Mouse (Mus musculus) adrenal gland, postnatal 10 days (tissue): ENCODE results near the gene Klc4. TPM values are rescaled to one million over a fixed set of nuclear protein-coding genes. Genes with fewer than 3 reads are reported as not detected.
A peak's percentile ranks its signal among the peaks of the same experiment; 100 is the strongest.

Experiments
- DNase-seq: peaks from one replicate; pipeline ENCODE4 v3.0.0; 2021; ENCODE audit warnings: mixed read lengths
- long read RNA-seq, 2 experiments: library from polyadenylated mRNA; stranded (forward); transcript quantifications; one replicate each; pipeline ENCODE4 v2.0.0; 2021
- total RNA-seq, 2 experiments: library from RNA; stranded (reverse); gene quantifications; 2 replicates each; pipeline ENCODE4 v1.2.3; 2021

The Klc4 gene
- total RNA-seq: 10 to 100 TPM; 31.9 to 34.9 TPM
- long read RNA-seq, experiment 1, transcript Klc4-202 (16 exons, 2,313 nt): minor isoform, 10 of 84 reads
- long read RNA-seq, experiment 1, transcript Klc4-201 (16 exons, 2,322 nt): major isoform, 16 of 84 reads
- long read RNA-seq, experiment 1, partial matches to known transcripts: 24 of 84 reads
- long read RNA-seq, experiment 1, other reads (novel, unspliced or antisense): 34 of 84 reads
- long read RNA-seq, experiment 2, transcript Klc4-202 (16 exons, 2,313 nt): major isoform, 5 of 41 reads
- long read RNA-seq, experiment 2, partial matches to known transcripts: 17 of 41 reads
- long read RNA-seq, experiment 2, other reads (novel, unspliced or antisense): 15 of 41 reads

- DNase-seq: peak; percentile 99
Observed at GRCm38 (mm10) chr17:46645561-46646321, at the start of gene Klc4, which contains the start of gene Mrpl2. Gene Klc4 (minus strand): TSS chr17:46646022. Gene Mrpl2 (plus strand): TSS chr17:46646229.

DNA sequence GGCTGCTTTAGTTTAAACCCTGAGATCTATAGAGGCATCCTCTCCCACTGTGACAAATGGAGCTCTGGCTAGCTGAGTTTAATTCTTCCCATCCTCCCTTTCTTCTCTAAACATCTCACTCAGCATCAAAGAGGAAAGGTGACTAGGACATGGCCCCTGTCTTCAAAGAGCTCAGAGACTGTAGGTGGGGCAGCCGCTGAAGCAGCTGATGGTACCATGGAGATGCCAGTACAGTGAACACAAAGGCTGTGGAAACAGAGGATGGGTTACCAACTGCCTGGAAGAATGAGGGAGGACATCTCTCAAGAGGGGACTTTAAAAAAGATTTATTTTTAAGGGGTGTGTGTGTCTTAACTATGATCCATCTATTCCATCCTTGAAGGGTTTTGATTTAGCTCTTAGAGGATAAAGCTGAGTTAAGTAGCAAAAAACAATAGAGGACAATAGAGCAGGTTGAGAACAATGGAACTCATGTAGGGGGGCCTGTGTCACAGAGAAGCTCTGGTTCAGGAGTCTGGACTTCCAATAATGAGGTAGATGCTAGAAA lies 48.8 kb upstream of the Klc4 start:
- DNase-seq: no peak

DNA sequence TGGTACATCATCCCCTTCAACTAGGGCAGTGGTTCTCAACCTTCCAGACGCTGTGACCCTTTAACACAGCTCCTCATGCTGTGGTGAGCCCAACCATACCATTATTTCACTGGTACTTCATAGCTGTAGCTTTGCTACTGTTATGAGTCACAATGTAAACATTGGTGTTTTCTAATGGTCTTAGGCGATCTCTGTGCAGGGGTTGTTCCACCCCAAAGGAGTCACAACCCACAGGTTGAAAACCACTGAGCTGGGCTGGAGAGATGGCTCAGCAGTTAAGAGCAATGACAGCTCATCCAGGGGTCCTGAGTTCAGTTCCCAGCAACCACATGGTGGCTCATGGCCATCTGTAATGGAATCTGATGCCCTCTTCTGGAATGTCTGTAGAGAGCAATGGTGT lies 45.6 kb upstream of the Klc4 start:
- DNase-seq: no peak

GRCm38 (mm10) chr17:46690665-46691064 lies 44.8 kb upstream of the Klc4 start:
- no peak for DNase-seq

DNA sequence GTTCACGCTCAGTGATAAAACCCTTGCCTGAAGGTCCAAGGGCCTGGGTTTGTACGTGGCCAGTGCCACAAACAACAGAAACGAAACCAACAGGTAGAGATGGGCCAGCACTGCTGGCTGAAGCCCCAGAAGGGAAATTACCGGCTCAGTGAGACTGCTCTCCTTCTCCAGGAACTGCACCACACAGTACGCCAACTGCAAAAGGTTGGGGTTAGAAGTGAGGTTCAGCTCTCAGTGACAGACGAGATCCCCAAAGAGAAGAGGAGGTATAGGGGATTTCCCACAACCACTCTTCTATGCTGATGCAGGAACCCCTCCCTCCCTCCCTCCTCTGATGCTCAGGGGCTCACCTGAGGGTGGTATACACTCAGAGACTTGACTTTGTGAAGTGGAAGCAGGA lies 40.1 kb upstream of the Klc4 start:
- DNase-seq: no peak

GRCm38 (mm10) chr17:46682654-46683389 lies 37.0 kb upstream of the Klc4 start:
- no peak for DNase-seq

- DNase-seq: no peak
Observed at GRCm38 (mm10) chr17:46681466-46682118, 35.8 kb upstream of the Klc4 start.

- peak; percentile 98 for DNase-seq
Observed at GRCm38 (mm10) chr17:46680760-46681373, 35.0 kb upstream of the Klc4 start, which contains the start of gene Klhdc3. Gene Klhdc3 (minus strand): TSS chr17:46680914.

DNA sequence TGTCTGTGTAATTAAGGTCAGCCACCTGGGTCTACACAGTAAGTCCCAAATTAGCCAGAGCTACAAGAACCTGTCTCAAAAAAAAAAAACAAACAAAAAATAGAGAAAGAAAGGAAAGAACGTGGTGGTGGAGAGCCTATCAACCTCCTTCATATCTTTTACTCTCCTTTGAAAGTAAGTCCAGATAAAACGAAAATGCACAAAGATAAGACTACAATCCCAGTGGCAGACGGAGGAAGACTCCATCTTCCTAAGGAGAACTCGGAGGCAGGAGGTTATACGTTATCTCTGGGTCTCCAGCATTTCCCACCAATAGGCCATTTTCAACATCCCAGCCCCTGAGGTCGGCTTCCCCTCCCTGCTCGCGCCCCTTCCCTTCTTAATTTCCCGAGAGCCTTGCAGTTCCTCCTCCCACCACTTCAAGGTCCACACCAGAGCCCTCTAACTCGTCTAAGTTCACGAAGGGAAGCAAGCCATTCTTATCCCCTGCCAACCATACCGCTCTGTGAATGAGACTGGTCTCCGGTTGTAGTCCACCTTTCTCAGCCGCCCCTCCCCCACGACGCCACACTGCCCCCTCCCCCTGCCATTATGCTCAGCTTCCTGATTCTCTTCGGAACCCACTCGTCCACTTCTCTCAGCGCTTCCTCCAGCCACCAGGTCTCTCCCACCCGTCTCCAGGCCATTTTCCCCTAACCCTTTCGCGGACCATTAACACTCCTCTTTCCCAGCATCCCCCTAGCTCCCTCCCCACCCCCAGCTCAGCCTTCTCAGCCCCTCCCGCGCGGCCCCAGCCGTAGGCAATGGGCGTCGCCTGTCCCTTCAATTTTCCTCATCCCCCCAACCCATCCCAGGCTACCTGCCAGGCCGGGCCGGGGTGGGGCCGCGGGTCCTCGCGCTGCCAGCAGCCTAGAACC lies 34.3 kb upstream of the Klc4 start:
- peak; percentile 68 for DNase-seq

DNA sequence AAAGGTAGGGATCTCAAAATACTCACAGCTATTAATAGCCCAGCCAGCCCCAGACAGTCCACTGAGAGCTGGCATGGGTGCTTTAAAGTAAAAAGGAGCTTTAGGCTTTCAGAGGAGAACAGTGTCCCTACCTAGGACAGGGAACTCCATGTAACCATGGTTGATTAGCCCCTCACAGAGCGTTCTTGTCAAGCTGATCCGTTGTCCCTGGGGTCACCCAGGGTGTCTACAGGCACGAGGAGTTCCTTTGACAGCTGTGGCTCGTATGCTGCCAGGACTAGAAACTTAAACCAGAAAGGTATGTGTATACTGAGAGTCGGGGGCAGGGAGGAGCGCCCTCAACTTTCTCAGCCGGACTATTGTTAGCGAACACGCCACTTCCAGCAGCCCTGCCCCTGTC lies 33.1 kb upstream of the Klc4 start:
- DNase-seq: no peak

DNA sequence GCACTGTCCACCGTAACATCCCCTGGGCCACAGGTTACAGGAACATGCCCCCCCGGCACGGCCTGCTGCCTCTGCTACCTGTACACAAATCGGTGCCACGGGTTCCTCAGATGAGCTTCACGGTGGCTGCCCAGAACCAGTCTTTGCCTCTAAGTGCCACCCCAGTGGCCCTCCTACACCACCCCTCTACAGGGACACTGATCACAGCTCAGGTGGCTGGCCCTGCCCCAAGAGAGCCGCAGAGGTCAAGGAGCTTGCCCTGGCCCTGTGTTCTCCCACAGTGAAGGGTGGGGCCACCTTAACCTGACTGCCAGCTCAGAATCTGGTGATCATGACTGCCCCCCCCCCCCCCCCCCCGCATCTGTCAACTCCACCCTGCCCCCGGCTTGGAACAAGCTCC lies 32.6 kb upstream of the Klc4 start, which contains the start of gene Mea1:
TSS of gene Mea1 (plus strand) at position 378 of the 400 bp plus-strand sequence.
- no peak for DNase-seq

- no peak for DNase-seq
Observed at GRCm38 (mm10) chr17:46674530-46675283, 28.9 kb upstream of the Klc4 start.

DNA sequence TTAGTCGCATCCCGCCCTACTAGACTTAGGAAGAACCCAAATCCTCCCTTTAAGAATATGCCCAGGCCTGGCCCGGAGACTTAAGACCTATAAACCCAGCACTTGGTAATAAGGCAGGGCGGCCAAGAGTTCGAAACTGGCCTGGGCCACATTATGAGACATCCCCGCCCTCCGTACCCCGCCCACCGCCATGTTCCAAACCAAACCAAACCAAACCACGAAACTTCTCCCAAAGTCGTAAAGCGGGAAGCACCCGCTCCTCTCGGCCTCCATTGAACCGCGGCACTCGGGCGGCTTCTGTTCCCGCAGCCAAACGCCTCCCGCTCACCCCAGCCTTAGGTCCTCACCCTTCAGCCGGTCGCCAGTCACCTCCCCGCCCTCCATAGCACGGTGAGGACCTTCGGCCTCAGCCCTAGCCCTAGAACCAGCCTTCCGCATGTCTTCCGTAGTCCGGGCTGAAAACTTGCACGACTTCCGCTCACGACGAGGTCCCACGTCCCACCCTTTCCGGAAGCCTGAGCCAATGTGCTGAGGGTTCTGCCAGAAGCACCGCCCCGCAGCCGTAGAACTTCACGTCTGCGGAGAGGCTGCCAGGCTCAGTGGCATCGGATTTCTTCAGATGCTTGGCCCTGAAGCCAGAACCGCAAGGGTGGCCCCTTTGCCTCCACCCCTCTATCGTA lies 28.2 kb upstream of the Klc4 start, which contains the start of gene Rrp36:
TSS of gene Rrp36 (minus strand) at position 503 of the 680 bp plus-strand sequence.
- peak; percentile 94 for DNase-seq

DNA sequence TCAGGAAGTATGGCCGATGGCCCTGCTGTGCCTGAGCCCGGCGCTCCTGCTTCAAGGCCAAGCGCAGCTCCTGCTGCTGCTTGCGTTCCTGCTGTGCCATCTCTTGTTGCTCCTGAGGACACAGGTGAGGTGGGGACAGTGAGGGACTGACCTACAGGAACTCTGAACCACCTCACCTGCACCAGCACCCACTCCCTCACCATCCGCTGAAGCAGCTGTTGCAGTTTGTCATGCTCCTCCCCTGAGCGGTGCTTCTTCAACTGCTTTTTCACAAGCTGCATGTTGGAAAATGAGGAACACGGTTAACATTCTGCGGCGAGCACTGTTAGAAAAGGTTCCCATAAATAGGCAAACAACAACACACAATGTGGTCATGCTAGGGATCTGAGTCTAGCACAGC lies 24.1 kb upstream of the Klc4 start:
- no peak for DNase-seq

- peak; percentile 64 for DNase-seq
Observed at GRCm38 (mm10) chr17:46667712-46668111, 21.9 kb upstream of the Klc4 start.

- no peak for DNase-seq
Observed at GRCm38 (mm10) chr17:46662730-46663129, 16.9 kb upstream of the Klc4 start.

DNA sequence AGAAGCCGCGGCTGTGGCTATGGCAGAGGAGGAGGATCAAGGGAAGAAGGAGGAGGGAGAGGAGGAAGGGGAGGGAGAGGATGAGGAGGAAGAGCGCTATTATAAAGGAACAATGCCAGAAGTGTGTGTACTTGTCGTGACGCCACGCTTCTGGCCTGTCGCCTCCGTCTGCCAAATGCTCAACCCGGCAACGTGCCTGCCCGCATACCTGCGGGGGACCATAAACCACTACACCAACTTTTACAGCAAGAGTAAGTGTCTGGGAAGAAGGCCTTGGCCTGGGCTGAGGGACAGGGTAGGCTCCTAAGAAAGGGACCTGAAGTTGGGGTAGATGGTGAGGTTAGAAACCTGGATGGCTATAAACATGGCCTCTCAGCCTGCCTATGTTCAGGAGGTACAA lies 16.2 kb upstream of the Klc4 start:
- DNase-seq: no peak

GRCm38 (mm10) chr17:46661351-46661750 lies 15.5 kb upstream of the Klc4 start:
- no peak for DNase-seq

DNA sequence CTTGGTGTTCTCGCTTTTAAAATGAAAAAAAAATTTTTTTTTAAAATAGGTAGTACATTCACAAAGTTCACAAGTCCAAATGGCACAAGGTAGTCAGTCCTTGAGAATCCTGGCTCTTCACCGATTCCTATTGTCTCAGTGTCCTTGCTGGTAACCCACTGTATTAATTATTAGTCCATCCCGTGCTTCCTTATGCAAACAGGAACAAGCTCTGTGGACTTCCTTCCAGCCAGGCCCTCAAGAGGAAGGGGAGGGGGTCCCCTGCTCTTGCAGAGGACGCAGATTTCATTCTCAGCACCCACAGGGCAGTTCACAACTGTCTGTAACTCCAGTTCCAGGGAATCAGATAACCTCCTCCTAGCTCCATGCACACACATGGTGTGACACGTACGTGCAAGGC lies 10.2 kb upstream of the Klc4 start:
- no peak for DNase-seq
